Mouse (Mus musculus): ENCODE measurements at regions not wholly inside any gene's neighbourhood (a gene's known extent, or its start where the extent isn't known, plus 50 kb on each side); places are given as distances from the start of the nearest gene placed in this dataset.

DNA sequence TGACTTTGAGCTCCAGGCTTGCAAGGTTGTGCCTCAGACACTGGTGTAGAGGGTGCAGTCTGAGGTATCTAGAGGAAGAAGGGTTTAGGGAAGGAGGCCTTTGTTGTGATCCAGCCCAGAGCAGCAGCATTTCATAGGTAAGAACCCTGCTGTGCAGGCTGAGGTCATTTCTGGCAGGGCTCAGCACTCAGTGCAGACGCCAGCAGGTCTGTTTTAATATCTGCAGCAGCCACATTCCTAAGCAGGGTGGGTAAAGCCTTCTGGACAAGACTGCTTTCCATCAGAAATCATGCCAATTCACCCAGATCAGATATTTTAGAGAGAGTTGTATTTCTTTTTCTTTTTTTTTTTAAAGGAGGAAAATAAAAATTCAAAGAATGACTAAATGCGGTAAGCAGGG, 74.8 kb downstream of the Rpusd4 start:
- peak; percentile 17 for DNase-seq
- TF ChIP-seq CTCF (conservative IDR thresholded peaks at IDR 0.05; ENCODE audit: insufficient read depth, insufficient read length, low read depth, low read length) (no peak), POLR2A (IDR thresholded peaks at IDR 0.05; ENCODE audit: low read depth, low read length) (no peak)
- WGBS: 66% methylated on average over 2 of the region's 2 CpGs
- Histone ChIP-seq H3K36me3 (ENCODE audit: control insufficient read depth, insufficient read depth, low read length) (no peaks in the 10 kb centered on the region), H3K4me1 (ENCODE audit: control insufficient read depth, insufficient read depth, low read length) (no peaks in the 10 kb centered on the region), H3K27ac (ENCODE audit: insufficient read depth, low read depth, low read length) (0 out of 2 replicates have a peak overlapping the region, but pooled peaks have one; percentile 32), H3K27me3 (replicated peaks; ENCODE audit: control insufficient read depth, insufficient read depth, low read length) (no peaks in the 10 kb centered on the region), H3K4me3 (ENCODE audit: insufficient read depth, low read depth, low read length) (no peak overlapping the region)

DNA sequence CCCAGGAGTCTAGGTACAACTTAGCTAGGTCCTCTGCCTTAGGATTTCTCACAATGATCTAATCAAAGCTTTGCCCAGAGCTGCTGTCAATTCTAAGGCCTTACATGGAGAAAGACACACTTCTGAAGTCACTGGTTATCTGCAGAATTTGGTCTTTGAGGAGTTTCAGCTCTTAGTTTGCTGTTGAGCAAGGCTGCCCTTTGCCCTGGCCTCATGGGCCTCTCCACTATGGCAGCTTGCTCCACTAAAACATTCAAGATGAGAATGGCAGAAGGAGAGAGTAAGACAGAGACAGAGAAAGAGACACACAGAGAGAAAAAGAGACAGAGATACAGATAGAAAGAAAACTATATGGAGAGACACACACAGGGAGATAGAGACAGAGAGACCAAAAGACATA, 75.7 kb downstream of the Rpusd4 start:
- Histone ChIP-seq H3K27ac (ENCODE audit: insufficient read depth, low read depth, low read length) (no peak overlapping the region), H3K4me1 (ENCODE audit: control insufficient read depth, insufficient read depth, low read length) (no peaks in the 10 kb centered on the region), H3K36me3 (ENCODE audit: control insufficient read depth, insufficient read depth, low read length) (no peaks in the 10 kb centered on the region), H3K27me3 (replicated peaks; ENCODE audit: control insufficient read depth, insufficient read depth, low read length) (no peaks in the 10 kb centered on the region), H3K4me3 (ENCODE audit: insufficient read depth, low read depth, low read length) (no peak overlapping the region)
- no peak for DNase-seq
- TF ChIP-seq POLR2A (IDR thresholded peaks at IDR 0.05; ENCODE audit: low read depth, low read length): no peak
- no peak for TF ChIP-seq CTCF (conservative IDR thresholded peaks at IDR 0.05; ENCODE audit: insufficient read depth, insufficient read length, low read depth, low read length)

DNA sequence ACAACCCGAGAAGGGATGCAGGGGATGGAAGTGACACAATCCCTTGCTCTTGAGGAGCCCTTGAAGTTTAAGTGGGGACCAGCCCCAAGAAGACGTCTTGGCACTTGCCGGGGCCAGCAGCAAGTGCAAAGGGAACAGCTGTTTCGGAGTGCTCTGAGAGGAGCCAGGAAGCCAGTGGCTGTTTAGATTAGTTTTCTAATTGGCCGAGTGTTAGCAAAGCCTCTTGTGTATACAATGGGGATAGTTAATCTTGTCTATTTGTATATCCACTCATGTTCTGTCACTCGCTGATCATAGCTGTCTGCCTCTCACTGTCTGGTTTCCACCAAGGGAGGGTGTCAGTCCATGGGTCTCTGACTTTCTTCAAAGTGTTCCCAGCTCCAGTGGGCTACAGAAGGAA, 76.6 kb upstream of the Cdon start:
- no peaks in the 10 kb centered on the region for H3K4me1 ChIP-seq (ENCODE audit: control insufficient read depth, insufficient read depth, low read length)
- no peaks in the 10 kb centered on the region for H3K36me3 ChIP-seq (ENCODE audit: control insufficient read depth, insufficient read depth, low read length)
- no peaks in the 10 kb centered on the region for H3K27me3 ChIP-seq (replicated peaks; ENCODE audit: control insufficient read depth, insufficient read depth, low read length)
- no peak for DNase-seq
- 60% methylated on average over 6 of the region's 6 CpGs for WGBS
- no peak overlapping the region for H3K4me3 ChIP-seq (ENCODE audit: insufficient read depth, low read depth, low read length)
- TF ChIP-seq POLR2A (IDR thresholded peaks at IDR 0.05; ENCODE audit: low read depth, low read length): no peak
- no peak for TF ChIP-seq CTCF (conservative IDR thresholded peaks at IDR 0.05; ENCODE audit: insufficient read depth, insufficient read length, low read depth, low read length)
- H3K27ac ChIP-seq (ENCODE audit: insufficient read depth, low read depth, low read length): no peak overlapping the region

DNA sequence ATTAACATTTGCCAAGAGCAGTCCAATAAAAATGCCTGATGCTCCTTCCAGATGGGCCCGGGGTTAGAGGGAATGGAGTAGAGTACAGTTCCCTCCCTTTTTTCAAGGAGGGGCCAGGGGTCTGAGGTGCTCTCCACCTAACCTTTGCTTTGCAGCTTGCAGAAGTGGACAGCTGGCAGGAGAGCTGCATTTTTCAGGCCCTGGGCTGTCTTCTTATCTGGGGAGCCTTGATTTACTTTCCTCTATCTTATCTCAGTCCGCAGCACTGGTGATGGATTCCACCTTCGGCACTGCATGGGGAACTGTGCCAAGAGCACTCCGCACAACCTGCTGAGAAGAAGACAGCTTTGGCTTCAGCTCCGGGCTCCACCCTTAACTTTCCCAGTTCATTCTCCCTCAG, 74.5 kb upstream of the Cdon start:
- TF ChIP-seq POLR2A (IDR thresholded peaks at IDR 0.05; ENCODE audit: low read depth, low read length) (no peak), CTCF (conservative IDR thresholded peaks at IDR 0.05; ENCODE audit: insufficient read depth, insufficient read length, low read depth, low read length) (no peak)
- H3K27me3 ChIP-seq (replicated peaks; ENCODE audit: control insufficient read depth, insufficient read depth, low read length): no peaks in the 10 kb centered on the region
- DNase-seq: no peak
- H3K36me3 ChIP-seq (ENCODE audit: control insufficient read depth, insufficient read depth, low read length): no peaks in the 10 kb centered on the region
- no peak overlapping the region for H3K4me3 ChIP-seq (ENCODE audit: insufficient read depth, low read depth, low read length)
- no peak overlapping the region for H3K27ac ChIP-seq (ENCODE audit: insufficient read depth, low read depth, low read length)
- WGBS: 52% methylated on average over 5 of the region's 5 CpGs
- H3K4me1 ChIP-seq (ENCODE audit: control insufficient read depth, insufficient read depth, low read length): no peaks in the 10 kb centered on the region

DNA sequence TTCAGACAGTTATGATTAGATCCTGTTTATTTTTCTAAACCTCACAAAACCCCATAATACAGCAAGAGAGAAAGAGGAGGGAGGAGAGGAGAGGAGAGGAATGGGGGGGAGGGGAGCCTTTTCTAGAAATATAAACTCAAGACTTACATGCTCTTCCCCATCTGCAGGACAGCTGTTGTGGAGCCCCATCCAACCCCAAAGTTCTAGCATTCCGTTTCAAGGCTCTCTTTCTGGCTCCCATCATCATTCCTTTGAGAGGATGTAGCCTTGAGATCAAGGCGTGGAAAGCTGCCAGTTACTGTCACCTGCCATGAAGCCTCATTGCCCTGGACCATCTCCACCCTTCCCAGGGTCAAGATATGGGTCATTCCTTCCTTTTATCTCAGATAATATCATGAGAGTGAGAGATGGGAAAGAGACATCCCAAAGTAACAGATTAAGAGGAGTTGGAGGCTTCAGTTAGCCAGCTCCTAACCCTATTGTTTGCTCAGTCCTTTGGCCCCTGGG, 70.8 kb upstream of the Cdon start:
- H3K4me3 ChIP-seq (ENCODE audit: insufficient read depth, low read depth, low read length): no peak overlapping the region

DNA sequence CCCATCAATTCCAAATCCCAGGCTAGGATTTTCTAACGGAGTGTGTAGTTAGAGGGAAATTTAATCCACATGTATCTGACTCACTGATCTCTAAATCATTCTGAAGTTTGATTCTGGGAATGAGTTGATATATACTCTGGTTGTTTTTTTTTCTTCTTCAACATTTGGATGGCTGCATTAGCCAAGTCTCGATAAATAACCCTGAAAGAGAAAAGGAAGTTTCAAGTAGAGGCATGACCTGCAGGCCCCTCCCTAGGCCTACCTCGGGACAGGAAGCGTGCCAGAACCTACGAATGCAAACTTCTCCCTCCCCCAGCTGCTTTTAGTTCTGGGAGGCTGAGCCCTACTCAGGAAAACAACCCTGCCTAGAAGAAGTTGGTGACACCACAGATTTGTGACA, 69.4 kb upstream of the Cdon start:
- H3K36me3 ChIP-seq (ENCODE audit: control insufficient read depth, insufficient read depth, low read length): no peaks in the 10 kb centered on the region
- H3K27me3 ChIP-seq (replicated peaks; ENCODE audit: control insufficient read depth, insufficient read depth, low read length): no peaks in the 10 kb centered on the region
- DNase-seq: no peak
- H3K4me3 ChIP-seq (ENCODE audit: insufficient read depth, low read depth, low read length): no peak overlapping the region
- H3K4me1 ChIP-seq (ENCODE audit: control insufficient read depth, insufficient read depth, low read length): no peaks in the 10 kb centered on the region
- no peak overlapping the region for H3K27ac ChIP-seq (ENCODE audit: insufficient read depth, low read depth, low read length)
- no peak for TF ChIP-seq POLR2A (IDR thresholded peaks at IDR 0.05; ENCODE audit: low read depth, low read length)
- TF ChIP-seq CTCF (conservative IDR thresholded peaks at IDR 0.05; ENCODE audit: insufficient read depth, insufficient read length, low read depth, low read length): no peak
- 37% methylated on average over 5 of the region's 5 CpGs for WGBS

More for the DNA sequence above, 70.8 kb upstream of the Cdon start:
- TF ChIP-seq POLR2A (IDR thresholded peaks at IDR 0.05; ENCODE audit: low read depth, low read length) (no peak), CTCF (conservative IDR thresholded peaks at IDR 0.05; ENCODE audit: insufficient read depth, insufficient read length, low read depth, low read length) (no peak)
- 83% methylated on average over 2 of the region's 2 CpGs for WGBS
- Histone ChIP-seq H3K36me3 (ENCODE audit: control insufficient read depth, insufficient read depth, low read length) (no peaks in the 10 kb centered on the region), H3K27me3 (replicated peaks; ENCODE audit: control insufficient read depth, insufficient read depth, low read length) (no peaks in the 10 kb centered on the region), H3K4me1 (ENCODE audit: control insufficient read depth, insufficient read depth, low read length) (no peaks in the 10 kb centered on the region), H3K27ac (ENCODE audit: insufficient read depth, low read depth, low read length) (no peak overlapping the region)
- DNase-seq: no peak

DNA sequence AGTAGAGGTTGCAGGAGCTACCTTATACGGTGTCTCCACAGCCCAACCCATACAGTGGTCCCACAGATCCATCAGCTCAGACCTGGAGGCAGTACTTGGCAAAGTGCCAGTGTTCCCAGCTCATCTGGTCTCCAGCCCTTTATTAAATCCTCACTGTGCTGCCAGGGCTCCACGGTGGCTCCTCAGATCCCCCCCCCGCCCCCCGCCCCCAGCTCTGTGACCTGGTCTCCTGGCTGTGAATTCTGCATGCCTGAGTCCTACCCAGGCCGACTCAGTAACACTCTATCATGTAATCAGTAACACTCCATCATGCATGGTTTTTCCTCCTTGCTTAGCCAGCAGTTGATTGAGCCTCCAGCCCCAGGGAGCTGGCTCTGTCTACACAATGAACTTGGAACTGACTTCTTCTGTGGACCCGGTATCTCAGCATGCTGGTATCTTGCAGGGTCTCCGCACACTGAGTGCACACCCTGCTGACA, 66.2 kb upstream of the Cdon start:
- no peak for DNase-seq
- TF ChIP-seq CTCF (conservative IDR thresholded peaks at IDR 0.05; ENCODE audit: insufficient read depth, insufficient read length, low read depth, low read length): no peak
- no peak for TF ChIP-seq POLR2A (IDR thresholded peaks at IDR 0.05; ENCODE audit: low read depth, low read length)
- 53% methylated on average over 7 of the region's 7 CpGs for WGBS
- no peak overlapping the region for H3K27ac ChIP-seq (ENCODE audit: insufficient read depth, low read depth, low read length)
- no peaks in the 10 kb centered on the region for H3K4me1 ChIP-seq (ENCODE audit: control insufficient read depth, insufficient read depth, low read length)
- no peaks in the 10 kb centered on the region for H3K36me3 ChIP-seq (ENCODE audit: control insufficient read depth, insufficient read depth, low read length)
- H3K4me3 ChIP-seq (ENCODE audit: insufficient read depth, low read depth, low read length): no peak overlapping the region
- no peaks in the 10 kb centered on the region for H3K27me3 ChIP-seq (replicated peaks; ENCODE audit: control insufficient read depth, insufficient read depth, low read length)

Measured in kidney, adult 2 months (tissue).